Mouse (Mus musculus) left cerebral cortex, adult 9 months (tissue): Measurements from ENCODE around the gene Baz1a.
"Not testable (repeated sequence)": the region's sequence is repeated elsewhere in the genome, so short reads cannot be mapped to it uniquely, and the experiment has no call there.

Experiments used
- DNase-seq, 2 experiments: peaks; one replicate each; pipeline ENCODE4 v3.0.0; 2022; ENCODE audit warnings: low spot score in 2 of 2

The Baz1a gene

GRCm38 (mm10) chr12:54980939-54981338, 33.2 kb downstream of the Baz1a start:
- no peak for DNase-seq

- DNase-seq = no peak
These were observed 33.6 kb downstream of the Baz1a start for GRCm38 (mm10) chr12:54980532-54980931.

DNA sequence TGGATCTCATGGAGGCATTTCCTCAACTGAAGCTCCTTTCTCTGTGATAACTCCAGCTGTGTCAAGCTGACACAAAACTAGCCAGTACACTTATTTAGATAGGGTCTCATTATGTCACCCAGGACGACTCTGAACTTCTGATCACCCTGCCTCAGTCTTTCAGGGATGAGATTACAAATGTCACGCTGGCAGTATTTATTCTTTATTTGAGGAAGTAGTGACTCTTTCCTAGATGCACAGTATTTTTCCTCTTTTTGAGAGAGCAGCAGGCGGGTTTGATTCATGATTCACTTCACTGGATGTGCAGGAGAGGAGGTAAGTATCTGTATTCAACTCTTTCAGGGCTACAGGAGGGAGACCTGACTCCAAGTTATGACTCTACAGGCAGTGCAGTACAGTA, 45.1 kb downstream of the Baz1a start:
- DNase-seq = no peak

- no peak for DNase-seq
These were observed 48.5 kb downstream of the Baz1a start for GRCm38 (mm10) chr12:54965532-54966160.

GRCm38 (mm10) chr12:54959569-54959968, 54.6 kb downstream of the Baz1a start:
- DNase-seq = no peak

- DNase-seq = no peak
These were observed 57.2 kb downstream of the Baz1a start for GRCm38 (mm10) chr12:54956974-54957373.

DNA sequence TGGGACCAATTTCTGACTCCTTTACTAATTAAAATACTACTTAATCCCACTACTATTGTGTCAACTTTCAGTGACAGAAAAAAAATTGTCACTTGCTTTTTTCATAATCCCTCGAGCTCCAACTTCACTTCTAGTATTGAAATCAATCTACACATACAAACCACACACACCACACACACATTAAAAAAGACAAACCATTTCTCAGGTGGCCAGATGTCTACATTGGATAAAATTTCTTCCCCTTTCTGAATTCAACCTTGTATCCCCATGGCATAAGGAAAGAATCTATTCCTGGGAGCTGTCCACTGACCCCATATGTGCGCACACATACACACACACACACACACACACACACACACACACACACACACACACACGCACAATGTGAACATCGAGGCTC, 57.7 kb downstream of the Baz1a start:
- DNase-seq = no peak

DNA sequence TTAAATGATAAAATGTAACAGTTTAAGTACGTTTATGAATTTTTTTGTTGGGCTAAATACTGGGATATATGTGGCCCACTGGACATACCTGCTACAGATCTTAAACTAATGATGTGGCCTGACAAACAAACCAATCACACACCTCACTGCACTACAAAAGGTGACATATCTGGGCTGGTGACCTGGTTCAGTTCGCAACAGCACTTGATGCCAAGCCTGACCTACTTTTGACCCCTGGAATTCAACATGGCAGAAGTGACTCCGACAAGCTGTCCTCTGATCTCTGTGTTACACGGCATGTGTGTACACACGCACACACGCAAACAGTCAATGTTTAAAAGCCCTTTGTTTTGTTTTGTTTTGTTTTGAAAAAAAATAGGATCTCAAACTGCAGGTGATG, 68.0 kb downstream of the Baz1a start:
- DNase-seq = no peak

DNA sequence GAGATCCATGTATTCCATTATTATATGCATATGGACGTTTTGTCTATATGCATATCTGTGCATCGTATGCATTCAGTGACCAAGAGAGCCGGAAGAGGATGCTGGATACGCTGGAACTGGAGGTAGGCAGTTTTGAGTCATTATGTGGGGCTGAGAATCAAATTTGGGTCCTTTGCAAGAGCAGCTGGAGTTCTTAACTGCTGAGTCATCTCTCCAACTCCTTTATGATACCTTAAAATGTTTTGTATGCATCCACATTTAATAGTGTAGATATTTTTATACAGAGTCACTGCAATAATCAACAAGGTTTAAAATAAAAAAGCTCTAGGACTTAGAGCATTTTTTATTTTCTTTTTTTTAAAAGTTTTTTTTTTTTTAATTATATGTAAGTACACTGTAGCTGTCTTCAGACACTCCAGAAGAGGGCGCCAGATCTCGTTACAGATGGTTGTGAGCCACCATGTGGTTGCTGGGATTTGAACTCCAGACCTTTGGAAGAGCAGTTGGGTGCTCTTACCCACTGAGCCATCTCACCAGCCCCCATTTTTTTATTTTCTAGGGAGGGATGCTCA, 71.5 kb downstream of the Baz1a start:
- DNase-seq = not testable (repeated sequence)

- DNase-seq = not testable (repeated sequence)
These were observed 76.4 kb downstream of the Baz1a start for GRCm38 (mm10) chr12:54937581-54938343.

DNA sequence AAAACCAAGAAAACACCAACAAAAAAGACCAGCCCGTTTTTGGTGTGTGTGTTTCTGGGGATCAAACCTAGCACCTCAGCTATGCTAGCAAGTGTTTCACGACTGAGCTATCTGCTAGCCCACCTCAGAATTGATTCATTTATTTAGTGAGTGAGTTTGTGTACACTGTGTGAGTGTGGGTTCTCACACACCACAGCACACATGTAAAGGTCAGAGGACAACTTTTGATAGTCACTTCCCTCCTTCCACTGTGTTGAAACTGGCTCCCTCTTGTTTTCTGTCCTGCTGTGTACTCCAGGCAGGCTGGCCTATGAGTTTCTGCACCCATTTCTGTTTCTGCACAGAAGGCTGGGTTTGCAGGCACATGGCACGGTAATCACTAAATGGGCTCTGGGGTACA, 103.8 kb downstream of the Baz1a start:
- DNase-seq = no peak

- DNase-seq = not testable (repeated sequence)
These were observed 121.6 kb downstream of the Baz1a start for GRCm38 (mm10) chr12:54892559-54892958.

DNA sequence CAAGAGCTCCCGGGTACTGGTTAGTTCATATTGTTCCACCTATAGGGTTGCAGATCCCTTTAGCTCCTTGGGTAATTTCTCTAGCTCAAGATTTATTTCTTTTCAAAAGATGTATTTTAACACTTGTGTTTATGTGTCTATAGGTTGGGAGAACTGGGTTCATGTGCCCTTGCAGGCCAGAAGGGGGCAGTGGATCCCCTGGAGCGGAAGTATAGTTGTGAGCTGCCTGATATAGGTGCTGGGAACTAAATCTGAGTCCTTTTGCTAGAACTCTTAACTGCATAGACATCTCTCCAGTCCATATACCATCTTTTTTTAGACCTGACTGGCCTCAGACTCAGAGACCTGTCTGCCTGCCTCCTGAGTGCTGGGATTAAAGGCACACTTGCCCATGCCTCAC, 123.7 kb downstream of the Baz1a start:
- DNase-seq = no peak

DNA sequence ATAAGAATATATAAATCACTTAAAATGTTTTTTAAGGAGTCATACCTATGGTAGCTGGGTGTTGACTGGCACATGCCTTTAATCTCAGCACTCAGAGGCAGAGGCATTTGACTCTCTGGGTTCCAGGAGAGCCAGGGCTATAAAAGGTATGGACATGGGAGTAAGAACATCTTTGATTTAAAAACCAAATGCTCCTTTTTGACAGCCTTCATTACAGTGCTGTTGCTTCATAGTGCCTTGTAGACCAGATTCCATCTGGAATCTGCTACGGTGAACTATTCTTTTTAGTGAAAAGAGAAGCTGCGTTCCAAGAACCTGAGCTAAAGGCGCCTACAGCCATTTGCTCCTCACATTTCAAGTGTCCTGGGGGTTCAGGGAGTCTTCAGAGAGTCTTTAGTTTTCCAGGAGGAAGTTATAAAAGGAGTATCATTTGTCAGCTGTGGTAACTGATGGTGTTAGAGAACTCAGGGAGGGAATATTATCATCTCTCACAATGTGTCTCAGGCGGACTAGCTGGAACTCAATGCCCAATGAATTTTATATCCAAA, 126.5 kb downstream of the Baz1a start:
- no peak for DNase-seq

- DNase-seq = peak in 1 of 2 experiments; percentile 60
These were observed 134.5 kb downstream of the Baz1a start for GRCm38 (mm10) chr12:54879630-54880029.

- no peak for DNase-seq
These were observed 134.9 kb downstream of the Baz1a start for GRCm38 (mm10) chr12:54879211-54879610.

GRCm38 (mm10) chr12:54877875-54878274, 136.3 kb downstream of the Baz1a start:
- DNase-seq = no peak

- no peak for DNase-seq
These were observed 137.3 kb downstream of the Baz1a start for GRCm38 (mm10) chr12:54876879-54877278.

DNA sequence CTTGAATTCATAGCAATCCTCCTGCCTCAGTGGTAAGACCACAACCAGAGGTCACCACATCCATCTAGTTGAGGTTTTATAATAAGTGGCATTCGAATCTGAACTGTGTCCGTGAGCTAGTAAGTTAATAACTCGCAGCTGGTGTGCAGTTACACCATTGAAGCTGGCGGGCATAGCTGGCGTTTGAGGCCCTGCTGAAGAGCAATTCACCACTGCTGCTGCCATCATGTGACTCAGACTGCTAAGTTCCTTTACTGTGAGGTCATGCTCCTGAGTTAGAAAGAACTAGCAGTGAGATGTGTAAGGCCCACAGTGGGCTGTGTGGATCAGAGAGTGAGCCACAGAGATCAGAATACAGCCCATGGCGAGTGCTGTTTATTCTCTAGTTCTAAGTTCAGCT, 139.4 kb downstream of the Baz1a start:
- no peak for DNase-seq

DNA sequence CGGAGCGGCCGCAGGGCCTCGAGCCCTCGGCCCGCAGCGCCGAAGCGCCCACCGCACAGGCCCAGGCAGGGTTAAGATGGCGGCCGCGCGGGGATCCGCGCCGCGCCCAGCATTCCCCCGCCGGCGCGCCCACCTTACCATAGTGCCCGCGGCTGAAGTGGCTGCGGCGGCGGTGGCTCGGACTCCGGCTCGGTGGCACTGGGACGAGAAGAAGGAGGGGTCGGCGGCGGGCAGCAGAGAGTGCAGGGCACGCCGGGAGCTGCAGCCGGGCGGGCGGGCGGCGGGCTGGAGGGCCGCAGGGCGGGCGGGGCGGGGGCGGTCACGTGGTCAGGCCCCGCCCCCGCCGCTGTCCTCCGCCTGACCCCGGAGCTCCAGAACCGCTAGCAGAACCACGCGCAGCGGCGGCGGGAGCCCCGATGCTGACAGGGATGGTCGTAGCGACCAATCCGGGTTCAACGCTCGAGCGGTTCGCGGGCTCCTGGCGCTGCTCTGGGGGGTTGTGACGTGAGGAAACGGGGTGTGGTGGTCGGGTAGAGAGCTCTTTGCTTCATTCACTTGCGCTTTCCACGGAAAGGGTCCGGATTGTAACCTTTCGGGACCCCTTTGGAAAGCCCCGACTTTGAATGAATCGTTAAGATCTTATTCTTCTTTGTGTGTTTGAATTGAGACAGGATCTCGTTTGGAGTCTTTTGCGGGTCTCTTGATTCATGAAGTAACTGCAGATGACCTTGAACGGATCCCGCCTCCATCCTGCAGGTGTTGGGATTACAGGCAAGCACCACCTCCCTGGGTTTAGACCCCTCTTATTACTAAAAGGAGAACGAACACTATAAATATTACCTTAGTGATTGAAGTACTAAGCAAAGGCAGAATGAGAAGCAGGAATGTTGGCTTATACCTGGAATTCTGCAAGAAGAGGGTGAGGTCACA, 151.3 kb downstream of the Baz1a start, which contains the start of gene Cfl2:
Gene Cfl2 (minus strand): TSS at position 272 of the 930 bp plus-strand sequence.
- peak; percentile 64 to 84 for DNase-seq

DNA sequence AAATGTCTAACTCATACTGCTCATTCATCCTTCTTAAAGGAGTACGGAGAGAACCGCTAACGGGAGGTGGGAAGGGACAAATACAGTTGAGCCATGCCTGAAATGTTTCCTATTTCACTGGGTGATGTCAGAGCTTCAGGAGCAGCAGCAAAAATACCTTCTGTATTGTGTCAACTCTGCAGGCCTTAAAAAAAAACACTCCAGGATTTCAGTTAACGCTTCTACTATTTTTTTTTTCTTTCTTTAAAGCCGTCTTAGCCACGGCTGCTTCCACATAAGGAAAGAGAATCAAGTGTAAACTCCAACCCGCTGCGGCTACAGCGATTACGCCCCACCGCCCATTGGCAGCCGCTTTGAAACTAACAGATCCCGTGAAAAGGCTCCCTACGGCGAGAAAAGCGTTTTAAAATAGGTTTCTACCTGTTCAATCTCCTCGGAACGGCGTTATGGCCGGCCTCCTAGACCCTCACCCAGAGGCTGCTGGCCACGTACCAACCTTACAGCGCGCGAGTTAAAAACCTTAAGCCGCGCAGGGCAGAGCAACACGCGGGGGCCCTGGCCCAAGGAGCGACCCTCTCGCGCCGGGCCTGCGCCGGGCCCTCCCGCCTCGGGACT, 152.1 kb downstream of the Baz1a start:
- peak in 1 of 2 experiments; percentile 50 for DNase-seq
